Mouse (Mus musculus) adrenal gland, adult 8-10 months (tissue): ENCODE data around the gene Cs. TPM values are rescaled to one million over a fixed set of nuclear protein-coding genes. Genes with fewer than 3 reads are reported as not detected.

Source experiments
- DNase-seq: peaks from one replicate; pipeline ENCODE4 v3.0.0; 2022
- total RNA-seq, 4 experiments: library from RNA; stranded (reverse); gene quantifications; 2 replicates each; pipeline ENCODE4 v1.2.4; 2022

Gene Cs
- total RNA-seq, 4 experiments from 2014 or later: 197 to 297 (median 255) TPM

GRCm38 (mm10) chr10:128376455-128377211, 39.1 kb downstream of the Cs start, which contains the start of gene Ankrd52:
Ankrd52 (plus strand) TSS chr10:128377115.
- peak; percentile 69 for DNase-seq

GRCm38 (mm10) chr10:128377222-128377939, 39.8 kb downstream of the Cs start:
- DNase-seq: no peak

- DNase-seq: no peak
These were observed 40.5 kb downstream of the Cs start for GRCm38 (mm10) chr10:128377940-128378448.

- no peak for DNase-seq
These were observed 40.9 kb downstream of the Cs start for GRCm38 (mm10) chr10:128378462-128378861.

- DNase-seq: no peak
These were observed 41.7 kb downstream of the Cs start for GRCm38 (mm10) chr10:128379260-128379659.

- no peak for DNase-seq
These were observed 43.0 kb downstream of the Cs start for GRCm38 (mm10) chr10:128380565-128380964.

- DNase-seq: no peak
These were observed 44.9 kb downstream of the Cs start for GRCm38 (mm10) chr10:128382482-128382881.

- no peak for DNase-seq
These were observed 48.4 kb downstream of the Cs start for GRCm38 (mm10) chr10:128385902-128386301.

- no peak for DNase-seq
These were observed 51.4 kb downstream of the Cs start for GRCm38 (mm10) chr10:128388941-128389340.

- peak; percentile 85 for DNase-seq
These were observed 52.0 kb downstream of the Cs start for GRCm38 (mm10) chr10:128389570-128389969.

- peak; percentile 66 for DNase-seq
These were observed 52.8 kb downstream of the Cs start for GRCm38 (mm10) chr10:128390366-128390765.

- no peak for DNase-seq
These were observed 54.3 kb downstream of the Cs start for GRCm38 (mm10) chr10:128391850-128392249.

- no peak for DNase-seq
These were observed 58.6 kb downstream of the Cs start for GRCm38 (mm10) chr10:128396017-128396673.

- DNase-seq: no peak
These were observed 59.3 kb downstream of the Cs start for GRCm38 (mm10) chr10:128396716-128397264.

GRCm38 (mm10) chr10:128397466-128397865, 59.9 kb downstream of the Cs start:
- DNase-seq: no peak

- no peak for DNase-seq
These were observed 62.8 kb downstream of the Cs start for GRCm38 (mm10) chr10:128400338-128400737.

- no peak for DNase-seq
These were observed 63.5 kb downstream of the Cs start, which contains the start of gene Slc39a5 for GRCm38 (mm10) chr10:128401056-128401455. Slc39a5 (minus strand) TSS chr10:128401229.

GRCm38 (mm10) chr10:128401638-128402037, 64.1 kb downstream of the Cs start:
- no peak for DNase-seq

GRCm38 (mm10) chr10:128403931-128404330, 66.4 kb downstream of the Cs start:
- no peak for DNase-seq

GRCm38 (mm10) chr10:128408591-128409535, 71.3 kb downstream of the Cs start:
- no peak for DNase-seq
